ENCODE assay signal across 12 mouse cellular contexts in the genomic region with DNA sequence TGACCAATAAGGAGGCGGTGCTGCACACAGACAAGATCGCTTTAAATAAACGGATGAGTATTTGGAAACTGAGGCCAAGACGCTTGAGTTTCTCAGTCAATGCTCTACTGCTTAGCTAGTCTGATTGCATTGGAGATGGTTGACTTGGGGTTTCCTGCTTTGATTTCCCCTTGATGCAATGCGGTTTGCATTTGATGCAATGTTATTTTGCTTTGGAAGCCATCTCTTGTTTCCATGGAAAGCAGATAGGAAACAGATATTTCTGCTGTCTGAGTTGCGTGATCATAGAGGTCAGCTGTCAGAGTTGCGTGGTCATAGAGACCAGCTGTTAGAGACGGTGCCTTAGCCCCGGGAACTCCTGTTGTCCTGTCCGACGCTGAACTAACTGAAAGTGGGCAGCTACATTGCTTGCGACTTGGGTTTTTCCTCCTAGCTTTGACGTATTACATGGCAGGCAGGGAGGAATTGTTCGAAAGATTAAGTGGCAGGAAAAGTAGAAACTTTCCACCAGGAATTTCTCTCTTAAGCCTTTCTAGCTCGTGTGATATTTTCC.
DNase-seq lines count a peak whose midpoint lies in the region; ATAC-seq and TF ChIP-seq lines count a peak whose summit lies in the region.
"Had no signal": no experiment of that assay in that cellular context is flagged by ENCODE, and none has a peak within 500 bp of the region (broad histone marks: within the 10 kb centered on the region; RNA-seq: fewer than 3 reads in every experiment).

No protein-coding gene starts in this region.

- ATAC-seq in heart, embryonic 11.5 days (replicated peaks; ENCODE audit: insufficient number of reproducible peaks, low FRiP score, low TSS enrichment) = no peak
- no peak for ATAC-seq in intestine, embryonic 15.5 days
- peak; percentile 60 for ATAC-seq in lung, postnatal 0 days
- ATAC-seq: forebrain, embryonic 13.5 days had no signal

- 67% methylated on average over 15 of the region's 15 CpGs for WGBS in heart, embryonic 11.5 days (ENCODE audit: insufficient replicate concordance)
- WGBS in intestine, embryonic 15.5 days = 65% methylated on average over 15 of the region's 15 CpGs
- 49% methylated on average over 15 of the region's 15 CpGs for WGBS in lung, postnatal 0 days

- H3K27ac ChIP-seq in heart, embryonic 11.5 days (ENCODE audit: low read depth, low read length) = peak overlapping the region; percentile 22; the same call in 1 of the 2 replicates
- H3K27ac ChIP-seq in intestine, embryonic 15.5 days = 0 out of 2 replicates have a peak overlapping the region, but pooled peaks have one; percentile 8
- H3K27ac ChIP-seq in lung, postnatal 0 days (ENCODE audit: low read length) = peak overlapping the region; percentile 91
- H3K27ac ChIP-seq: forebrain, embryonic 13.5 days; liver, embryonic 15.5 days had no signal

- no peak for DNase-seq in heart, postnatal 4 days
- peak; percentile 61 for DNase-seq in 416B (ENCODE audit: low read depth)
- peak; percentile 90 for DNase-seq in lung, postnatal 0 days (ENCODE audit: low spot score)
- no peak for DNase-seq in layer of hippocampus, postnatal 14 days (ENCODE audit: low spot score in 2 of 2)
- DNase-seq in right cerebral cortex, postnatal 10 days (ENCODE audit: low spot score in 2 of 2) = no peak
- DNase-seq in urinary bladder, adult 2 months (ENCODE audit: low spot score) = no peak
- DNase-seq: adrenal gland, postnatal 36 days; cerebellum, adult 11-12 months had no signal

- peaks cover 13% of the 10 kb centered on the region for H3K4me1 ChIP-seq in heart, embryonic 11.5 days (ENCODE audit: control insufficient read depth, insufficient read depth, low read length)
- peaks cover 4% of the 10 kb centered on the region; the same call in 1 of the 2 replicates for H3K4me1 ChIP-seq in intestine, embryonic 15.5 days (replicated peaks)
- H3K4me1 ChIP-seq in lung, postnatal 0 days (ENCODE audit: insufficient read depth, low read depth, low read length) = peaks cover 2% of the 10 kb centered on the region; the same call in 1 of the 2 replicates

- no peaks in the 10 kb centered on the region for H3K36me3 ChIP-seq in heart, embryonic 11.5 days (ENCODE audit: control insufficient read depth, insufficient read depth, low read length)
- H3K36me3 ChIP-seq in intestine, embryonic 15.5 days = no peaks in the 10 kb centered on the region
- no peaks in the 10 kb centered on the region for H3K36me3 ChIP-seq in lung, postnatal 0 days (ENCODE audit: insufficient read depth, low read length)
- H3K36me3 ChIP-seq: liver, embryonic 15.5 days had no signal

- H3K9ac ChIP-seq in heart, embryonic 11.5 days (ENCODE audit: low read depth, low read length) = no peak overlapping the region
- no peak overlapping the region for H3K9ac ChIP-seq in intestine, embryonic 15.5 days
- H3K9ac ChIP-seq in lung, postnatal 0 days (replicated peaks; ENCODE audit: low read depth) = no peak overlapping the region
- H3K9ac ChIP-seq: forebrain, embryonic 13.5 days; liver, embryonic 15.5 days had no signal

- H3K27me3 ChIP-seq in heart, embryonic 11.5 days (ENCODE audit: control insufficient read depth, insufficient read depth, low read length) = no peaks in the 10 kb centered on the region
- no peaks in the 10 kb centered on the region for H3K27me3 ChIP-seq in intestine, embryonic 15.5 days (replicated peaks)
- no peaks in the 10 kb centered on the region for H3K27me3 ChIP-seq in lung, postnatal 0 days (replicated peaks; ENCODE audit: insufficient read depth, low read length)
- H3K27me3 ChIP-seq: forebrain, embryonic 13.5 days; liver, embryonic 15.5 days had no signal

- no peaks in the 10 kb centered on the region for H3K9me3 ChIP-seq in heart, embryonic 11.5 days (replicated peaks; ENCODE audit: control insufficient read depth, low read length)
- H3K9me3 ChIP-seq in intestine, embryonic 15.5 days = no peaks in the 10 kb centered on the region
- no peaks in the 10 kb centered on the region for H3K9me3 ChIP-seq in lung, postnatal 0 days (ENCODE audit: low read length)
- H3K9me3 ChIP-seq: forebrain, embryonic 13.5 days; liver, embryonic 15.5 days had no signal

- no peak overlapping the region for H3K4me3 ChIP-seq in heart, embryonic 11.5 days (ENCODE audit: low read depth, low read length)
- no peak overlapping the region for H3K4me3 ChIP-seq in intestine, embryonic 15.5 days (replicated peaks)
- no peak overlapping the region for H3K4me3 ChIP-seq in lung, postnatal 0 days (ENCODE audit: low read depth, low read length)
- H3K4me3 ChIP-seq: forebrain, embryonic 13.5 days; liver, embryonic 15.5 days had no signal

- no peak overlapping the region for H3K4me2 ChIP-seq in heart, embryonic 11.5 days
- no peak overlapping the region for H3K4me2 ChIP-seq in intestine, embryonic 15.5 days (replicated peaks)
- peak overlapping the region; percentile 23; the same call in 1 of the 2 replicates for H3K4me2 ChIP-seq in lung, postnatal 0 days (replicated peaks; ENCODE audit: low read depth, low read length)
- H3K4me2 ChIP-seq: liver, embryonic 15.5 days had no signal

- TF ChIP-seq EP300 in lung, postnatal 0 days (IDR thresholded peaks at IDR 0.05) = no peak

- no peak for TF ChIP-seq CTCF in lung, postnatal 0 days (IDR thresholded peaks at IDR 0.05)

Comparison
In these comparisons a context has a peak if more than half of its experiments do, and no peak if none do; other contexts are left out.
1. H3K27ac ChIP-seq: peak in every context shown above with its lines; median percentile 91 in lung, postnatal 0 days; 22 in heart, embryonic 11.5 days; 8 in intestine, embryonic 15.5 days.
2. DNase-seq: peak in 416B (single experiment) and lung, postnatal 0 days (single experiment); none in heart, postnatal 4 days (single experiment), layer of hippocampus, postnatal 14 days (0 of 2), right cerebral cortex, postnatal 10 days (0 of 2) and urinary bladder, adult 2 months (single experiment).